Mouse (Mus musculus): ENCODE measurements around the gene Pqlc2.

GRCm38 (mm10) chr4:139330605-139331004 lies 20.1 kb upstream of the Pqlc2 start:
- TF ChIP-seq GATA1 (IDR thresholded peaks at IDR 0.05; ENCODE audit: low read length), result no peak
- TF ChIP-seq TAL1 (IDR thresholded peaks at IDR 0.05; ENCODE audit: low read length), result no peak

Measured in erythroblast, embryonic 14.5 days (primary cell).